Mouse (Mus musculus): ENCODE data around the gene Setd3. TPM values are rescaled to one million over a fixed set of nuclear protein-coding genes. Genes with fewer than 3 reads are reported as not detected.

The Setd3 gene
- total RNA-seq (2021) = 122 and 130 TPM in 2 replicates
- long read RNA-seq, transcript Setd3-201 (13 exons, 2,755 nt) = major isoform, 147 of 225 reads
- long read RNA-seq, partial matches to known transcripts = 10 of 225 reads
- long read RNA-seq, other reads (novel, unspliced or antisense) = 65 of 225 reads

GRCm38 (mm10) chr12:108179246-108179320 is at the start of gene Setd3:
Gene Setd3, minus strand, starts transcription at chr12:108179314.
- no peak for DNase-seq

DNA sequence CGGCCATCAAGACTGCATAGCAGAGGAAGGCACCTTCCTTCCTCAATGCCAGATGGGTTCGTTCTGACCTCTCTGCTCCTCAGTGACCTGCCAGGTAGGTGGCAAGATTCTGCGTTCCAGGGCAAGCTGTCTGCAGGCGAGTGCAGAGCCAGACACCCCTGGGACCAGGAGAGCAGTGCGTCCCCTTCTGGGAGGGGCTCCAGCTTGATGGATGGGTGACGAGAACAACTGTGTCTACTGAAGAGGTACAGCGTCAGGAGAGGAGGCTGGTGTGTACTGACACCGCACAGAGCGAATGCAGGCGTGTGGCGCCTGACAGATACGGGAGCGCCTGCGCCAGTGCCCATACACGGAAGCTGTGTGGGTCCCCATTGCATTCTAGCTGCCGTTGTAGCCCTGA is 48.4 kb upstream of the Setd3 start:
- no peak for DNase-seq

DNA sequence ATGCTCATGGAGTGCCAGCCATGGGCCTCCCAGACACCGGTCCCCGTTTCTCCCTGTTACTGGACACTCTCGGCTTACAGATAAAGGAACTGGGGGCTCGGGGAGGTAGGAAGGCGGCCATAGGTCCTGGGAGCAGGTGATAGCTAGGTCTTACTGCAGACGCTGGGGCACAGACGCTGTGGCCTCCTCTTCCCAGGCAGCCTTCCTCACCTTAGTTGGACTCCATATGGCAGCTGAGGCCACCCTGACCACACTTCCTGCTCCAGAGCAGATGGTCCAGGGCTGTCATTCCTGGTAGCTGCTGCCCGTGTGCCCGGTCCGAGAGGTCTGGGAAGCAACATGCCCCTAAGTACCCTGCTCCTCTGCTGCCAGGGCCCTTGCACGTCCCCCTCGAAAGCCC is 47.8 kb upstream of the Setd3 start:
- DNase-seq = no peak

DNA sequence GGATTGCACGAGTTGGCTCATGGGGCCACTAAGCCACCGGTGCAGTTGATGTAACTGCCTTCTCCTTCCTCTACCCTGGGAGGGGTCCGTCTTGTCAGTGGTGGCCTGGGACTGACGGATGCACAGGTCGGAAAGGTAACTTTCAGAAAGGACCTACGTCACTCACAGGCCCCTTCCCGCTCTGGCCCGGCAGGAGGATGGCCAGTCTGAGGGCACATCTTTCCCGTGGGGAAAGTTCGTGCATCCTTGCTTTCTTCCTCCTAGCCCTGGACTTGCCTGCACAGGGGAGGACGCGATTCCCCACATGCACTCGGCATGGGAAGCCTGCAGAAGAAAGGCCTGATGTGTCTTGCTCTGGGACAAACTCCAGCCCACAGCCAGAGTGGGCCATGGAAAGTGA is 47.1 kb upstream of the Setd3 start:
- no peak for DNase-seq

DNA sequence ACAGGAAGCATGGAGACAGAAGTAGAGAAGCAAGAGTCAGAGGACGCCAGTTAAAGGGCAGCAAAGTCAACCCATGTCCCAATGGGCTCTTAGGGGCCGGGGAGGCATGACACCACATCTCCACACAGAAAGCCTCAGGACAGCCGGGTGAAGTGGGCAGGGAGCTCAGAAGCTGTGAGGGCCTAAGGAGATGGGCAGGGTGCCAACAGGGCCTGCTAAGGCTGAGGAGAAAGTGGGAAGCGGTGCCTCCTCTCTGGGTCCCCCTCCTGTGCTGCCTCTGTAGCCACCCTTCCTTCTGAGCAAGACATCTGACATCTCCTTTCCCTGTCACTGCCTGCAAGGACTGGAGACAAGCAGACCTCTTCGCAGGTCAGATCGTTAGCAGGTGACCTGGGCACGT is 46.7 kb upstream of the Setd3 start:
- DNase-seq = no peak

GRCm38 (mm10) chr12:108223357-108223756 is 44.2 kb upstream of the Setd3 start:
- DNase-seq = no peak

DNA sequence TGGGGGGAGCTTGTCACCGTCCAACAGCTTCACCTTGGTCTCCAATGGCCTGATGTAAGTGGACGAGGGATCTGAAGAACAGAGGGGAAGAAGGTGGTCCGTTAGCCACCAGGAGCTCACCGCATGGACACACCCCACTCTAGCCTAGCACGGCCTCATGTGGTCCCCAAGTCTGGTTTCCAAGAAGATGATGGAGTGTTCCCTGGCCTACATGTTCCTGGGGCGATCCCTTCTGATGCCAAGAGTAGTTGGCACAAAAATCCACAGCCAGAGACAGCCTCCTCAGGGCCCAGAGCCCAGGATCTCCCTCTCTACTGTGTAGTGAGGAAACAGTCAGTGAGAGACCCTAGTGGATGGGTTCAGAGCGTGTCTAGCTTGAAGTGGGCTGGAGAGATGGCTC is 42.6 kb upstream of the Setd3 start:
- no peak for DNase-seq

- DNase-seq = no peak
Measured at GRCm38 (mm10) chr12:108221206-108221605, 42.1 kb upstream of the Setd3 start.

GRCm38 (mm10) chr12:108220621-108221020 is 41.5 kb upstream of the Setd3 start:
- DNase-seq = no peak

DNA sequence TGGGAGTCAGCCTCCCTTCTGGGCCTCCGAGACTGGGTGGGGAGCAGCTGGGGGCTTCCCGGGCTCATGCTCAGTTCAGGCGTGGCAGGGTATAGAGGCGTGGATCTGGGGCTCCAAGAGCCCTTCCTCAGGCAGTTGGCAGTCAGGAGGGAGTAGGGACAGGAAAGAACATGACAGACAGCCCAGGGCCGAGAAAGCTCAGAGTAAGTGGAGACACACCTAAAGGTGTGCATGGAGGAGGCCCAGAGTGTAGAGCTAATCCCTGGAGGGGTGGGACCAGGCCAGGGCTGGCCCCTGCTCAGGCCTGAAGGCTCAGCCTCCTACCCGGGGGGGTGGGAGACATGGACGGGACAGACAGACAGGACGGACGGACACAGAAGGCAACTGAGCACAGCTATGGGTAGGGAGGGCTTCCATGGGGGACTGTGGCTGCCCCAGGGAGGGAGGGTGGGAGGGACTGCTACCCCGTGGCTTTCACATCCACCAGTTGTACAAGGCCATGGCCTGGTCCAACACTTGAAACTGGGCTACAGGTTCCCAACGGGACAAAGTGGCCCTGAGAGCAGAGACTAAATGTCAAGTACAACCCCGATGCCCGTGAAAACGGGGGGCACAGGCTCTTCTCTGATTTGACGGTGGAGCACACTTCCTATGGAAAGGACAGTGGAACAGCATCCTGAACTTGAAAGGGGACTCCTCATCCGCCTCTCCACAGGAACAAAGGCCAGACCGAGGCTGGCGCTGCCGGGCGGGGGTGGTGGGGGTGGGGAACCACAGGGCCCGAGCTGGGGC is 40.9 kb upstream of the Setd3 start:
- no peak for DNase-seq

- DNase-seq = no peak
Measured at GRCm38 (mm10) chr12:108219163-108219562, 40.0 kb upstream of the Setd3 start.

- peak; percentile 66 for DNase-seq
Measured at GRCm38 (mm10) chr12:108217572-108217971, 38.5 kb upstream of the Setd3 start.

DNA sequence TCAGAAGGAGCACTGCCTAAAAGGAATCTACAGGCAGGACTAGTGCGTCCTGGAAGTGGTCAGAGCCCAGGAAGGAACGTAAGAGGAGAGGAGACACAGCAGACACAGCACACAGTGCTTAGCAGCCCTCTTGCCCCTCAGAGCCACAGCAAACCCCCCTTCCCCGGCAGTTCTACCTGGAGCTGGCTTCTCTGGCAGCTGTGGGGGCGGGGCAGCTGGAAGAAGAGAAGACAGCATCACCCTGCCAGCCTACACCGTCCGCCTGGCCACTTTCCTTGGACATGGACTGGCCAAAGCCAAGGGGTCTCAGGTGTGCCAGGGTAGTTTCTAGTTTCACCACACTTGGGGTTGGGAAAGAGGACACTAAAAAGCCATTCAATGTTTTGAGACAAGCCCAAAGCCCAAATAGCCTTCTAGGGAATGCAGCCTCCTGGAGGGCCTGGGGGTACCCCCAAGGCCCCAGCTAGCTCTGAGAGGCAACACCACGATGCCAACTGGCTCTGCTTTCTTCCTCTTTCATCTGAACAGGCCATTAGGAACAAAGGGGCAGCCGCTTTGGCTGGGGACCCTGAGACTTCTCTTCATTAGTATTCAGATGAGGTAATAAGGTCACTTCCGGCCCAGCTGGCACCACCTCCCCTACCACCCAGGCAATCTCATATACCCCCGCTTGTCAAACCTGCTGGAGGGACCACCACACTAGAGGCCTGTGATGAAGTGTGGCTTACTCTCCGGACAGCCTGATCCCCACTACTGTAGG is 37.7 kb upstream of the Setd3 start:
- DNase-seq = no peak

- DNase-seq = no peak
Measured at GRCm38 (mm10) chr12:108215090-108215489, 36.0 kb upstream of the Setd3 start.

GRCm38 (mm10) chr12:108213090-108214041 is 34.3 kb upstream of the Setd3 start:
- no peak for DNase-seq

GRCm38 (mm10) chr12:108212476-108212875 is 33.4 kb upstream of the Setd3 start:
- no peak for DNase-seq

DNA sequence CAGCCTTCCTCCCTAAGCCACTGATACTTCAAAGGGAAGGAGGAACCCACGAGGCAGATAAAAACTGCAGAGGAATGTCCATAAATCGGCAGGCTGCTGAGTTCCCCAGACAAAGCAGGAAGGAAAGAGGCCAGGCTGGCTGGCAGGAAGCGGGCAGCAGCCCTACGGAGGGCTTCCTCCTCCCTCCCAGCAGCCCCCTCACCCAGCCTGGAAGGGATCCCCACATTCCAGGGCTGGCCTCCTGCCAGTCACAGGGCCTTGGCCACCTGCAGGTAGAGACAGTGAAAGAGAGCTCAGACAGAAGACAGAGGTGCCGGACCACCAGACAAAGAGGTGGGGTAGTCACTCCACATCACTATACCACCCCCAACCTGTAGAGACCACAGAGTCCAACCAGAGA is 33.0 kb upstream of the Setd3 start:
- no peak for DNase-seq

DNA sequence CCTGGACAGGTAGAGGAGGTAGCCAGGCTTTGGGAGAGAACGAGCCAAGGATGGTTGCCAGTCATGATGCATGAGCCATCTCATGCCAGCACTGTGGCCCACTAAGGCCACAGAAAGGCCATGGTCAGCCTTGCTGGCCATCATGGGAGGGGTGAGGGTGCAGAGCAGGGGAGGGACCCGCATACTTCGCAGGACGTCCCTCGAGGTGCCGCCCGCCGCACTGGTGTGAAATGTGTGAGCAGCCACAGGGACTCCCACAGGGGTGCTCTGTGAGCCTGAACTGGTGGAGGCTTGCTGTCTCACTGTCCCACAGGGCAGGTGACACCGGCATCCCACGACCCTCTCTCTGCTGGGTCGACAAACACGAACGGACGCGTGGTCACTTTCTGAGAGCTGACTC is 31.5 kb upstream of the Setd3 start:
- no peak for DNase-seq

- DNase-seq = peak; percentile 74
Measured at GRCm38 (mm10) chr12:108208726-108209438, 29.8 kb upstream of the Setd3 start.

DNA sequence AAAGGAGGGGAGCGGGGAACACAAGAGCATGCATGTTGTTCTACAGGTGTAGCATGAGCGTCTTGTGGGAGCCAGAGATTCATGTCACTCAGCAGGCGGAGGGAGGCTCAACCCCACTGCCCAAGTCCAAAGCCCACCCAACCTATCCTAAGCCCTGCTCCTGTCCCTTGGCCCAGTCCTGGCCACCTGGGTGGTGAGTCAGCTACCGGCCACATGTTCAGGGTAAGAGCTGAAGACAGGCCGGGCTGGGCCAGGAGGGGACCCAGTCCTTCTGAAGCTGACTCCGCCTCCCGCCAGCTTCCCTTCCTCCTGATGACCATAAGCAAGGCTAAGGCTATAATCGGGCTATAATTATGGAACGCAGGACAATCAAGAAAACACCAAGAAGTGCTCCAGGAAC is 29.1 kb upstream of the Setd3 start:
- peak; percentile 2 for DNase-seq

DNA sequence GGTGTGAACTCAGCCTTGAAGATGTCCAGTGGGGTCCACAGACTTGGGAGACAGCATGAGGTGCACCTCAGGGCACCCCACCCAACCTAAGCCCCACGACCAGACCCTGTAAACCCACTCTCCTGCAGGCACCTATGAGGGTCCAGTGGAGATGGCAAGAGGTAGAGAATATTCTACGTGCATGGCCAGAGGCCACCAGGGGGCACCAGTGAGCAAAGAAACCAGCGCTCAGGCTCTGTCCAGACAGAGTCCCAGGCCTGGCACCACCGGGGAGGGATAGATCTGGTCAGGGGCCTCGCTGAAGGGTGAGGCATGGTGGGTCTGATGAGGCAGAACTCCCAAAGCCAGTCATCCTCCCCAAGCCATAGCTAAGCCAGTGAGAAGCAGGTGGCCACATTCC is 27.5 kb upstream of the Setd3 start:
- DNase-seq = peak; percentile 86

- DNase-seq = no peak
Measured at GRCm38 (mm10) chr12:108204978-108205377, 25.9 kb upstream of the Setd3 start.

All from adrenal gland, postnatal 25 days (tissue).